Mouse (Mus musculus) E14TG2a.4 (cell line): ENCODE measurements around the gene B3gnt6.

Experiments used
- H3K27me3 ChIP-seq: 2 replicates; pipeline ENCODE4 v1.6.1; 2014; ENCODE audit warnings: low read length, control low read depth; ENCODE audit not compliant: insufficient read depth
- H3K36me3 ChIP-seq: 2 replicates; pipeline ENCODE4 v1.6.1; 2014; ENCODE audit warnings: low read length, control low read depth; ENCODE audit not compliant: insufficient read depth
- H3K4me1 ChIP-seq: replicated peaks from 2 replicates; pipeline ENCODE4 v1.6.1; 2014; ENCODE audit warnings: low read depth, low read length, control low read depth
- H3K4me3 ChIP-seq: replicated peaks from 2 replicates; pipeline ENCODE4 v1.5.1; 2014; ENCODE audit warnings: mild to moderate bottlenecking, low read length
- H3K9me3 ChIP-seq: 2 replicates; pipeline ENCODE4 v1.6.1; 2014; ENCODE audit warnings: low read length, control low read depth
- CTCF ChIP-seq: conservative IDR thresholded peaks from 2 replicates; pipeline ENCODE4 v1.5.1; 2014; ENCODE audit warnings: low read length
- NANOG ChIP-seq: IDR thresholded peaks from 2 replicates; pipeline ENCODE4 v1.6.1; 2014; ENCODE audit warnings: borderline replicate concordance, low read length, mixed read lengths
- POU5F1 ChIP-seq: IDR thresholded peaks from 2 replicates; pipeline ENCODE4 v1.6.1; 2014; ENCODE audit warnings: low read length, borderline replicate concordance

B3gnt6 gene

DNA sequence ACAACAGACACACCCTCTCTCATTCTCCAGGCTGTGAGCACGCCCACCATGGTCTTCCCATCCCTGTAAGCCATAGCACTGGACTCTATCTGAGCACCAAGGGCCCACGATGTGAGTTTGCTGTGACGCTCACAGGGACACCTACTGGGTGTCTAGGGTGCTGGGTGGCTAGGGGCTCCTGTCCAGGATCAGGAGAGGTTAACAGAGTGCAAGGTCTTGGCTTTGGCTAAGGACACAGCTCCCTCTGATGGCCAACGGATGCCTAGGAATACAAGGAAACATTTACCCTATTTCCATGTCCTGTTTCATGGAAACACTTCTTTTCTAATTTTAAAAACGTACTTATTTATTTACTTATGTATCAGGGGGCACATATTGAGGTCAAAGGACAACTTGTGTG lies 48.8 kb downstream of the B3gnt6 start:
- Histone ChIP-seq H3K9me3 (no peaks in the 10 kb centered on the region), H3K27me3 (peaks cover 5% of the 10 kb centered on the region; the same call in 1 of the 2 replicates), H3K4me1 (peaks cover 63% of the 10 kb centered on the region), H3K4me3 (no peak overlapping the region), H3K36me3 (peaks cover 32% of the 10 kb centered on the region)
- TF ChIP-seq NANOG (no peak), POU5F1 (no peak), CTCF (peak; percentile 21; the same call in 1 of the 2 replicates)

GRCm38 (mm10) chr7:98149802-98150201 lies 49.5 kb downstream of the B3gnt6 start:
- Histone ChIP-seq H3K27me3 (peaks cover 13% of the 10 kb centered on the region; the same call in 1 of the 2 replicates), H3K4me3 (0 out of 2 replicates have a peak overlapping the region, but pooled peaks have one; percentile 7), H3K9me3 (no peaks in the 10 kb centered on the region), H3K36me3 (peaks cover 32% of the 10 kb centered on the region), H3K4me1 (peaks cover 66% of the 10 kb centered on the region)
- TF ChIP-seq CTCF (no peak), NANOG (no peak), POU5F1 (no peak)

DNA sequence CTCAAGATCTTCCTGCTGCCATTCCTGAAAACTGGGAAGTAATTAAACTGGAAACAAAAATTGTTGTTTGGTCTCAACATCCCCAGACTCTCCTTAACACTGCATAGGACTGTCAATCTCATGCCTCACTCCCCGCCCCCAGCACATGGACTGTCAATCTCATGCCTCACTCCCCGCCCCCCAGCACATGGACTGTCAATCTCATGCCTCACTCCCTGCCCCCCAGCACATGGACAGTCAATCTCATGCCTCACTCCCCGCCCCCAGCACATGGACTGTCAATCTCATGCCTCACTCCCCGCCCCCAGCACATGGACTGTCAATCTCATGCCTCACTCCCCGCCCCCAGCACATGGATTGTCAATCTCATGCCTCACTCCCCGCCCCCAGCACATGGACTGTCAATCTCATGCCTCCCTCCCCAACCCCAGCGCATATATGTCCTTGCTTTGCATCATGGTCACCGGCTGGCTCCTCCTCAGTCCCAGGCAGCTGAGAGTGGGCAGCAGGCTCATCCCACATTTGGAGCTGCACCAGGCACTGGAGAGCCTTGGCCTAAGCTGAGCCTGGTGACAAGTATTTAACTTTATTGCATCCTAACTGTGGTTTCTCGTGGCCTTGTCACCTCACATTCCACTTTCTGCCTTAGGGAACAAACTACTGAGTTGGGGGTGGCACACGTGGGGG lies 50.4 kb downstream of the B3gnt6 start:
- TF ChIP-seq POU5F1, result no peak
- Histone ChIP-seq H3K36me3 (peaks cover 29% of the 10 kb centered on the region), H3K9me3 (no peaks in the 10 kb centered on the region), H3K4me1 (peaks cover 69% of the 10 kb centered on the region), H3K4me3 (no peak overlapping the region), H3K27me3 (peaks cover 19% of the 10 kb centered on the region)

GRCm38 (mm10) chr7:98147766-98148165 lies 51.5 kb downstream of the B3gnt6 start:
- Histone ChIP-seq H3K36me3 (peaks cover 35% of the 10 kb centered on the region), H3K9me3 (no peaks in the 10 kb centered on the region), H3K4me1 (peaks cover 70% of the 10 kb centered on the region), H3K27me3 (peaks cover 23% of the 10 kb centered on the region), H3K4me3 (no peak overlapping the region)
- TF ChIP-seq POU5F1, result no peak
- TF ChIP-seq NANOG, result no peak
- TF ChIP-seq CTCF, result no peak

- H3K27me3 ChIP-seq, result peaks cover 23% of the 10 kb centered on the region
- no peak for TF ChIP-seq CTCF
- no peak for TF ChIP-seq NANOG
- no peaks in the 10 kb centered on the region for H3K9me3 ChIP-seq
- no peak overlapping the region for H3K4me3 ChIP-seq
- peaks cover 66% of the 10 kb centered on the region for H3K4me1 ChIP-seq
- H3K36me3 ChIP-seq, result peaks cover 29% of the 10 kb centered on the region
These were observed 52.8 kb downstream of the B3gnt6 start for GRCm38 (mm10) chr7:98146447-98146845.

DNA sequence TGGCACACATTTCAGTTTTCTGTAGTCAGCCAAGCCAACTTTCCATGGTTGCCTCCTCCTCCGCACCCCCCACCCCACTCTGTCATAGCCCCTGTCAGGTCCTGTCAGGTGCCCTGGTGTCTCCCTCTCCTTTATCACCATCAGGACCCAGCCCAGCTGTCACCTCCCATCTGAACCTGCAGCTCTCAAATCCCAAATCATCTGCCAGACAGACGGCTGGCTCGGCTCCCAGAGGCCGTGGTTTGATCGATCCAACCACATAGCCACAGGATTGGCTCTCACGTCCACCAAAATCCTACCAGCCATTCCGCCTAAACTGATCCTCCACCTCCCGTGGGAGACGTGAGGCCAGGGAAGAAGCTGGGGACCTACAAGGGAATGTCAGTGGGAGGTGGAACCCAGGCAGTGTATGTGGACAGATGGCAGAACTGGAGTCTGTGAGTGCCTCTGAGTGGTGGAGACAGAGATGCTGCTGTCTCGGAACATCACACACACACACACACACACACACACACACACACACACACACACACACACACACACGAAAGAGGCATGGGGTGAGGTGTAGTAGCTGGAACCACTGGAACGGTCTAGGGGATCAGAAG lies 53.3 kb downstream of the B3gnt6 start:
- no peak overlapping the region; the same call in 1 of the 2 replicates for H3K4me3 ChIP-seq
- TF ChIP-seq CTCF (no peak), NANOG (no peak), POU5F1 (no peak)
- H3K9me3 ChIP-seq, result no peaks in the 10 kb centered on the region
- H3K4me1 ChIP-seq, result peaks cover 64% of the 10 kb centered on the region
- peaks cover 23% of the 10 kb centered on the region for H3K27me3 ChIP-seq
- H3K36me3 ChIP-seq, result peaks cover 26% of the 10 kb centered on the region

- Histone ChIP-seq H3K4me3 (peak within 1 kb of the TSS; percentile 61), H3K27me3 (peaks cover 23% of the 10 kb centered on the region), H3K4me1 (peaks cover 59% of the 10 kb centered on the region), H3K9me3 (no peaks in the 10 kb centered on the region), H3K36me3 (peaks cover 26% of the 10 kb centered on the region)
- TF ChIP-seq NANOG, result no peak
- no peak for TF ChIP-seq POU5F1
- TF ChIP-seq CTCF, result no peak
These were observed 53.9 kb downstream of the B3gnt6 start, which contains the start of gene Omp for GRCm38 (mm10) chr7:98145402-98145801. TSS of gene Omp (minus strand) at chr7:98145502.

DNA sequence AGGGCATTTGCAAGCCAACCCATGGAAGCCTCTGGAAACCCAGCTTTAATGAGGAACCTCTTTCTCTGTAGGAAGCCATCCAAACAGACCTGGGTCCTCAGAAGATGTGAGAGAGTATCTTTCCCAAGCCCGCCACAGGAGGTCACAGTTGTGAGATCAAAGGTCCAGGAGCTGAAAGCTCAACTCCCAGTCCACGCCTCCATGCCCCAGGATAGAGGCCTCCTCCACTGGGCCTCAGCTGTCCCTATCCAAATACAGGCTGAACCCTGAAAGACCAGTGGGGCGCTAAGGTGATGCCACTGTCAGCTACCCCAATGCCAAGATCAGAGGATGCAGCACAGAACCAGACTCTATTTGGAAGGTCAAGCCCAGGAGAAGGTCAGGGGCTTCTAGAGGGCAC lies 56.6 kb downstream of the B3gnt6 start:
- Histone ChIP-seq H3K4me1 (peaks cover 40% of the 10 kb centered on the region), H3K4me3 (no peak overlapping the region), H3K9me3 (no peaks in the 10 kb centered on the region), H3K27me3 (peaks cover 23% of the 10 kb centered on the region), H3K36me3 (peaks cover 20% of the 10 kb centered on the region)
- no peak for TF ChIP-seq POU5F1
- TF ChIP-seq CTCF, result no peak
- no peak for TF ChIP-seq NANOG
